Mouse (Mus musculus) lung, postnatal 0 days (tissue): Measurements from ENCODE around the gene Cfap45. TPM values are rescaled to one million over a fixed set of nuclear protein-coding genes. Genes with fewer than 3 reads are reported as not detected.

Source experiments
- ATAC-seq: fragments of 200-750 bp; cut with Nextera tagmentation; 2 replicates; pipeline ENCODE4 v1.8.0; 2017; ENCODE audit warnings: moderate library complexity
- DNase-seq: peaks from one replicate; pipeline ENCODE4 v3.0.0-alpha.2; 2016; ENCODE audit warnings: low spot score
- H3K27ac ChIP-seq: fragments of 300-500 bp; sonication (generic); 2 replicates; pipeline ENCODE4 v1.5.1; 2014; ENCODE audit warnings: antibody characterized with exemption, mild to moderate bottlenecking, low read length, mixed read lengths
- H3K27me3 ChIP-seq: fragments of 300-500 bp; sonication (generic); replicated peaks from 2 replicates; pipeline ENCODE4 v1.6.1; 2014; ENCODE audit warnings: low read length, mixed read lengths; ENCODE audit not compliant: insufficient read depth
- H3K36me3 ChIP-seq: fragments of 300-500 bp; sonication (generic); 2 replicates; pipeline ENCODE4 v1.6.1; 2014; ENCODE audit warnings: low read length, mixed read lengths; ENCODE audit not compliant: insufficient read depth
- H3K4me1 ChIP-seq: fragments of 300-500 bp; sonication (generic); 2 replicates; pipeline ENCODE4 v1.6.1; 2014; ENCODE audit warnings: antibody characterized with exemption, low read depth, low read length, mixed read lengths; ENCODE audit not compliant: insufficient read depth
- H3K4me2 ChIP-seq: fragments of 300-500 bp; sonication (generic); replicated peaks from 2 replicates; pipeline ENCODE4 v1.6.1; 2014; ENCODE audit warnings: low read depth, mild to moderate bottlenecking, low read length, moderate library complexity, mixed read lengths
- H3K4me3 ChIP-seq: fragments of 300-500 bp; sonication (generic); 2 replicates; pipeline ENCODE4 v1.5.1; 2014; ENCODE audit warnings: low read depth, low read length
- H3K9ac ChIP-seq: fragments of 300-500 bp; sonication (generic); replicated peaks from 2 replicates; pipeline ENCODE4 v1.6.1; 2014; ENCODE audit warnings: low read depth, mild to moderate bottlenecking
- H3K9me3 ChIP-seq: fragments of 300-500 bp; sonication (generic); 2 replicates; pipeline ENCODE4 v1.6.1; 2016; ENCODE audit warnings: low read length, mixed read lengths
- CTCF ChIP-seq: IDR thresholded peaks from 2 replicates; pipeline ENCODE4 v1.5.1; 2016; ENCODE audit warnings: antibody characterized with exemption, mild to moderate bottlenecking
- EP300 ChIP-seq: IDR thresholded peaks from 2 replicates; pipeline ENCODE4 v1.6.1; 2016; ENCODE audit warnings: antibody characterized with exemption, mild to moderate bottlenecking, control low read depth
- WGBS: fragments of 180-500 bp; shearing (Covaris S2); extraction: QIAGEN DNeasy Blood & Tissue Kit; methylation state at CpG from one replicate; pipeline ENCODE4 v1.1.7; 2014; 5-methylcytosine and 5-hydroxymethylcytosine counted together
- polyA plus RNA-seq: library from polyadenylated mRNA; unstranded; fragments of >200 nt; fragmentation: Nextera tagmentation; extraction: Ambion mirVana; gene quantifications from 2 replicates; pipeline ENCODE4 v1.2.1, GENCODE M21; 2015

Cfap45 gene
- polyA plus RNA-seq, 1 experiment from 2014 or later: 12.2 TPM

GRCm38 (mm10) chr1:172490261-172490661 is 30.3 kb upstream of the Cfap45 start:
- Histone ChIP-seq H3K27ac (no peak overlapping the region), H3K27me3 (no peaks in the 10 kb centered on the region), H3K4me2 (peak overlapping the region; percentile 53), H3K9me3 (no peaks in the 10 kb centered on the region), H3K4me1 (no peaks in the 10 kb centered on the region), H3K4me3 (peak overlapping the region; percentile 19; the same call in 1 of the 2 replicates), H3K9ac (no peak overlapping the region), H3K36me3 (no peaks in the 10 kb centered on the region)
- DNase-seq: peak; percentile 82
- peak; percentile 98 for TF ChIP-seq CTCF
- TF ChIP-seq EP300: no peak
- peak; percentile 76 for ATAC-seq
- WGBS: 6% methylated on average over 10 of the region's 10 CpGs

DNA sequence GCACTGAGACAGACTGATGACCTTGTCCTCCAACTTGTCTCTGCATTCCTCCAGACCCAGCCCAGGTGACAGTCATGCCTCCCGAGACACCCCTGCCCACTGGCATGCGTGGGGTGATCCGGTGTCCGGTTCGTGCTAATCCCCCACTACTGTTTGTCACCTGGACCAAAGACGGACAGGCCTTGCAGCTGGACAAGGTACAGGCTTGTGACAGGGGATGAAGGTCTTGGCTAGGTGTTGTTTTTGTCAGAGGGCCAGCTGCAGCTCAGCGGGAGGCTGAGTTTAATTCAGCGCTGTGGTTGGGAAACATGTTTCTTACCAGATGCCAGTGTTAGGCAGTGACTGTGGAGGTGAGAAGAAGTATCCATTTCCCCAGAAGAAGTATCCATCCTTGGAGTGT is 28.6 kb upstream of the Cfap45 start:
- WGBS: 92% methylated on average over 8 of the region's 8 CpGs
- no peak for ATAC-seq
- H3K27ac ChIP-seq: no peak overlapping the region

GRCm38 (mm10) chr1:172493516-172493915 is 27.1 kb upstream of the Cfap45 start:
- Histone ChIP-seq H3K36me3 (no peaks in the 10 kb centered on the region), H3K9me3 (no peaks in the 10 kb centered on the region), H3K27me3 (no peaks in the 10 kb centered on the region), H3K9ac (no peak overlapping the region), H3K4me3 (no peak overlapping the region), H3K27ac (no peak overlapping the region), H3K4me2 (no peak overlapping the region), H3K4me1 (no peaks in the 10 kb centered on the region)
- no peak for DNase-seq
- ATAC-seq: no peak
- TF ChIP-seq CTCF (no peak), EP300 (no peak)
- WGBS: 43% methylated on average over 6 of the region's 6 CpGs

More for the DNA sequence above, 28.6 kb upstream of the Cfap45 start:
- no peaks in the 10 kb centered on the region for H3K9me3 ChIP-seq
- DNase-seq: no peak
- H3K4me2 ChIP-seq: no peak overlapping the region
- H3K4me3 ChIP-seq: no peak overlapping the region
- no peak for TF ChIP-seq EP300
- no peak for TF ChIP-seq CTCF
- no peaks in the 10 kb centered on the region for H3K4me1 ChIP-seq
- H3K27me3 ChIP-seq: no peaks in the 10 kb centered on the region
- H3K9ac ChIP-seq: no peak overlapping the region
- H3K36me3 ChIP-seq: no peaks in the 10 kb centered on the region

DNA sequence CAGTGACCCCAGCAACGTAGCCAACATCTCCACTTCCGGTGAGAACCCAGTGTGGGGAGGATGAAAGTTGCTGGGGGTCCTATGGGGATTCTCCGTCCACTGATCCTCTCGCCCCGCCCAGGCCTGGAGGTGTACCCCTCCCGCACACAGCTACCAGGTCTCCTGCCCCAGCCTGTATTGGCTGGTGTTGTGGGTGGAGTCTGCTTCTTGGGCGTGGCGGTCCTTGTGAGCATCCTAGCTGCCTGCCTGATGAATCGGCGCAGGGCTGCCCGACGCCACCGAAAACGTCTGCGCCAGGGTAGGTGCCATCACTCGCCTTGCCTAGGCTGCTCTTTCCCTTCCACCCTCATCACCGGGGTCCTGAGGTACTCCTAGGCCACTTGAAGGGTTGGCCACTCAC is 24.6 kb upstream of the Cfap45 start:
- H3K36me3 ChIP-seq: no peaks in the 10 kb centered on the region
- WGBS: 85% methylated on average over 17 of the region's 17 CpGs
- no peaks in the 10 kb centered on the region for H3K4me1 ChIP-seq
- ATAC-seq (no peak), DNase-seq (no peak)
- H3K4me2 ChIP-seq: no peak overlapping the region
- no peaks in the 10 kb centered on the region for H3K9me3 ChIP-seq
- TF ChIP-seq EP300 (no peak), CTCF (no peak)
- H3K27ac ChIP-seq: no peak overlapping the region
- H3K9ac ChIP-seq: no peak overlapping the region
- no peak overlapping the region for H3K4me3 ChIP-seq
- H3K27me3 ChIP-seq: no peaks in the 10 kb centered on the region

DNA sequence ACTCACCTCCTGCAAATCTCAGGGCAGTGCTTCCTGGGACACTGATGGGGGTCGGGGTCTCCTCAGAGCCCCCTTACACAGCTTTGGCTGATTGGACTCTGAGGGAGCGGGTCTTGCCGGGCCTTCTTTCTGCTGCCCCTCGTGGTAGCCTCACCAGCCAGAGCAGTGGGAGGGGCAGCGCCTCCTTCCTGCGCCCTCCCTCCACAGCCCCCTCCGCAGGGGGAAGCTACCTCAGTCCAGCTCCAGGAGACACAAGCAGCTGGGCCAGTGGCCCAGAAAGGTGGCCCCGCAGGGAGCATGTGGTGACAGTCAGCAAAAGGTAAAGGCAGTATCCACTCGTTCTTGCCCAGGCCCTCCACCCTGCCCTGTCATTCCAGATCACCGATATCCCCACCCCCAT is 23.2 kb upstream of the Cfap45 start:
- Histone ChIP-seq H3K4me3 (no peak overlapping the region), H3K27me3 (no peaks in the 10 kb centered on the region), H3K36me3 (no peaks in the 10 kb centered on the region), H3K9me3 (no peaks in the 10 kb centered on the region), H3K27ac (no peak overlapping the region), H3K4me1 (peaks cover 9% of the 10 kb centered on the region), H3K4me2 (no peak overlapping the region), H3K9ac (no peak overlapping the region)
- ATAC-seq (no peak), DNase-seq (no peak)
- TF ChIP-seq CTCF (no peak), EP300 (no peak)
- WGBS: 82% methylated on average over 10 of the region's 10 CpGs

DNA sequence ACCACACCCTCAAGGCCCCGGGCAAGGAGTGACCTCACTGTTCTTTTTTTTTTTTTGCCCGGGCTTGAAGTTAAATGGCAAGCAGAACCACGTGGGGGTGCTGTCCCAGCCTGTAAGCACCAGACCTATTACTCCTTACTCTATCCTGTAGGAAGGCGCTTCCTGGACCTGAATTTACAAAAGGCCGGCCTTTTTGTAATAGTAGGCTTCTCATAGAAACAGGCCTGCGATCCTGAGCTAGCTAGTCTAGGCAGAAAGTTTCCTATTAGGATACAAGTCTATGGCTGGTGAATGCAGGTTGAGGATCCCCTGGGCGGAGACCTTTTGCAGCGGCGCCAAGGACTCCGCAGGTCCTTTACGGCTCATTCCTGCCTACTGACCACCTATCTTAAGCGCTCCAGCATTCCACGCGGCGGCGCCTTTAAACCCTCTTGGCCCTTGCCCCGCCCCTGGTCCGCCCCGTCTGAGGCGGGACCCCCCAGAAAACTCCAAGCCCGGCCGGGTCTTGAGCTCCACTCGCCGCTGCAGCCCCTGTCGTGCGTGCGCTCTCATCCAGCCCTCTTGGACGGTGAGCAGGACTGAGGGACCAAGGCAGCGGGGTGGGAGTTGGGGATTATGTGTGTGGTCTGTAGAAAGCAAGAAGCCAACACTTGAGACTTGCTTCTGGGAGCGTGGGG is 20.7 kb upstream of the Cfap45 start, which contains the start of gene Tagln2:
Tagln2 (plus strand) TSS at position 283 of the 677 bp plus-strand sequence.
- ATAC-seq (peak; percentile 67), DNase-seq (peak; percentile 96)
- Histone ChIP-seq H3K4me1 (peaks cover 21% of the 10 kb centered on the region), H3K36me3 (peaks cover 2% of the 10 kb centered on the region; the same call in 1 of the 2 replicates), H3K27ac (peak within 1 kb of the TSS; percentile 98), H3K9ac (peak within 1 kb of the TSS; percentile 90), H3K4me2 (peak within 1 kb of the TSS; percentile 63), H3K27me3 (no peaks in the 10 kb centered on the region), H3K9me3 (no peaks in the 10 kb centered on the region), H3K4me3 (peak within 1 kb of the TSS; percentile 94)
- TF ChIP-seq CTCF (peak; percentile 51), EP300 (no peak)
- 2% methylated on average over 30 of the region's 30 CpGs for WGBS
